Mouse (Mus musculus): ENCODE results near the gene Scd2.

- TF ChIP-seq HCFC1 (IDR thresholded peaks at IDR 0.05; ENCODE audit: borderline replicate concordance, insufficient read depth, low read length) (no peak), CHD2 (IDR thresholded peaks at IDR 0.05; ENCODE audit: low read depth, low read length) (no peak), MAFK (IDR thresholded peaks at IDR 0.05; ENCODE audit: insufficient read depth, low read depth, low read length) (no peak), ZNF384 (IDR thresholded peaks at IDR 0.05; ENCODE audit: low read depth, low read length) (no peak), ZC3H11A (IDR thresholded peaks at IDR 0.05; ENCODE audit: borderline replicate concordance, low read depth, low read length) (no peak)
These were observed 47.0 kb upstream of the Scd2 start for GRCm38 (mm10) chr19:44246341-44246911.
